Mouse (Mus musculus): ENCODE results near the gene Steap4. TPM values are rescaled to one million over a fixed set of nuclear protein-coding genes. Genes with fewer than 3 reads are reported as not detected.
"Not testable (repeated sequence)": the region's sequence is repeated elsewhere in the genome, so short reads cannot be mapped to it uniquely, and the experiment has no call there.

Gene Steap4
- total RNA-seq, 4 experiments from 2014 or later = 11.6 to 59.3 (median 16.9) TPM

DNA sequence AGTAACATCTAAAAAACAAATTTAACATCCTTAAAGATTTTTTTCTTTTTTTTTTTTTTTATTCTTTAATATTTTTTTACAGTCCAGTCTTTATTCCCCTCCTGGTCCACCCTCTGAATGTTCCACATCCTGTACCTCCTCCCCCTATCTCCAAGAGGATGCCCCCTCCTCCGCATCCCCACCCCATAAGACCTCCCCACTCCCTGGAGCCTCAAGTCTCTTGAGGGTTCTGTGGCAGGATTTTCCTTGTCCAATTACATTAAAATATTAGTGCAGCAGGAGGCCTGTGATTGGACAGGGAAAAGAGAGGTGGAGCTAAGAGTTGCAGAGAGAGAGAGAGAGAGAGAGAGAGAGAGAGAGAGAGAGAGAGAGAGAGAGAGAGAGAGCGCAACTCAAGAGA lies 31.4 kb downstream of the Steap4 start:
- not testable (repeated sequence) for DNase-seq

DNA sequence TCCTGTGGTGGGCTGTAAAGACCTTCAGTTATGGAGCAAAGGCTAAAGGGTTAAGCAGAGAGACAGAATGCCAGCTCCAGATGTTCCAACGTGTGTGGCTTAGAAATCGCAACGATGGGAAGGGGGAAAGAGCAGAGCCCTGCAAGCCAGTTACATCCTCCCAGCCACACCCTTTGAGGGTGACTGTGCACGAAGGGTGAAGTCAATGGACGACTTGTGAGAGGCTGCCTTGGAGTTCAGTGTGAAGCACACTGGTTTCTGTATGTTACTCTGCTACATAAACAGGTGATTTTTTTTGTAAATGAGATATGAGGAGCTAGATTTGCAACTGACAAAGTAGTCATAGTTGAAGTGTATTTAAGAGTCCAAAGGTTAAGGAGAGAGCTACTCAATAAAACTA lies 33.5 kb downstream of the Steap4 start:
- DNase-seq = no peak

DNA sequence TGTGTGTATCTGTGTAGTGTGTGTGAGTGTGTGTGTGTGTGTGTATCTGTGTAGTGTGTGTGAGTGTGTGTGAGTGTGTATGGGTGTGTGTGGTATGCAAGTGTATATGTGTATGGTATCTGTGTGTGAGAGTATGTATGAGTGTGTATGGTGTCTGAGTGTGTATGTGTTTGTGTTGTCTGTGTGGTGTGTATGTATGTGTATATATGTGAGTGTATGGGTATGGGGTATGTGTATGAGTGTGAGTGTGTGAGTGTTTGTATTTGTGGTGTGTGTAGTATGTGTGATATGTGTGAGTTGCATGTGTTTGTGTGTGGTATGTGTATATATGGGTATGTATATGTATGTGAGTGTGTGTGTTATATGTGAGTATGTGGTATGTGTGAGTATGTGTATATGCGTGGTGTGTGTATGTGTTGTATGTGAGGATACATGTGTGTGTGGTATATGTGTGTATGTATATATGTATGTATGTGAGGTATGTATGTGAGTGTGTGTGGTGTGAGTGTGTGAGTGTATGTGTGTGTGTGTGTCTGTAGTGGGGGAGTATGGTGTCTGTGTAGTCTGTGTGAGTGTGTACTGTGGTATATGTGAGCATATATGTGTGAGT lies 35.1 kb downstream of the Steap4 start:
- DNase-seq = no peak

DNA sequence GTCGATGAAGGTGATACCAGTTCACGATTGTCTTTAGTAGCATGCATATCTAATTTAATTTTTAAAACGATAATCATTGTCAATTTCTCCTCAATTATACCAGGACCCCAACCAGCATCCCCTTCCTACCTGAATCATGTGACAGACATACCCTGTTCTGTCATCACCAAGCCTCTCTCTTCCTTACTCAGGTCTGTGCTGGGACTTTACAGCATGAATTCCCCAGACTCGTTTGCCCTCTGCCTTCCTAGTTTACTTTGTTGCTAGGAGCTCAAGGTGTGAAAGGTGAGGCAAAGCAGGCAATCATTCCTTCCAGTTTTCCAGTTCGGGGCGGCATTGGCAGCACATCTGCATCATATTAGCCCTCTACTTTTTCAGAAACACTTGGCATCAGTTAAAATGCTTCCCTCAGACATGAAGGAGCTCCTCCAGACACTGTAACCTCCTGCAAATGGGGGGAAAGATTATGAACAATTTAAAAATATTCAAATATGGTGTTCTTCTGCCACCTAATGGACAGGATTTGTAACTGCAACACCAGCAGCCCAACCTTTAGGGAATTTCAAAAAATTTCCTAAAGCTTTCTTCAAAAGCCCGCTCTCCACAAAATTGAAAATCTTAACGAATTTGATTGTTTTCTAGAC lies 36.3 kb downstream of the Steap4 start:
- DNase-seq = no peak

DNA sequence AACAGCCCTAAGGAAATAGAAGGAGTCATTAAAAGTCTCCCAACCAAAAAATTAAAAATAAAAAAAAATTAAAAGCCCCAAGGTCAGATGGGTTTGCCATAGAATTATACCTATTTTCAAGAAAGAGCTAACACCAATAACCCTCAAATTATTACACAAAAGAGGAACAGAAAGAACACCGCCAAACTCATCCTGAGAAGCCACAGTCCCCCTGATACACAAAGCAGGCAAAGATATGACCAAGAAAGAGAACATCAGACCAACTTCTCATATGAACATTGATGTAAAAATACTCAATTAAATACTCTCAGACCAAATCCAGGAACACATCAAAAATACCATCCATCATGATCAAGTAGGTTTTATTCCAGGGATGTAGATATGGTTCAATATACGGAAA lies 36.8 kb downstream of the Steap4 start:
- no peak for DNase-seq

DNA sequence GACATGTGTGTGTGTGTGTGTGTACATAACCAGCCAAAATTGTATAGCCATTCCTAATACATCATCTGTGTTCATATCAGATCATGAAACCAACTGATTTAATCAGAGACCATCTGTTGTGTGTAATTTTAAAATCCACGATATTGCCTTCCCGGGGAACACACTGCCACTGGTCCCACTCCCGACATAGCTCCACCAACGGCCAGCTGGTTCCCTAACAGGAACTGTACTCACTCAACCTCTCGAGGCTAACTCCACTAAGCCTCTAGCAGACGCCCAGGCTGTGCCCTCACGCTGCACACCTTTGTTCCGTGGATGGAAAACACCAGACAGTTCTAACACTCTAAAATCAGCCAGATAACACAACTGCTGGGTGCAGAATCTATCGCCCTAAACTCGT lies 40.2 kb downstream of the Steap4 start:
- DNase-seq = no peak

DNA sequence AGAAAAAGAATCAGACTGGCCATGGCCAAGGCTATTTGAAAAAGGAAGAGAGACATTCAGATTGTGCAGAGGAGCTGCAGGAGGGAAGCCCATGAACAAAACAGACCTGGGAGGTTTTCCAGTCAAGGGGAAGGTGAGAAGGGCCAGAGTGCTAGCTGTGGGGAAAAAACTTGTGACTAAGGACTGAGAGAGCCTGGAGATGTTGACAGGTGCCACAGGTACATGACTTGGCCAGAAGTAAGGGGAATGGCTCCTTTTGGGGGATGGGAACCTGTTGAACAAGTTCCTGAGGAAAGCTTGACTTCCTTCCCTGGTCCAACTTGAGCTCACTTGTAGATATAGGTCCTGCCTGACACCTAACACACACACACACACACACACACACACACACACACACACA lies 42.6 kb downstream of the Steap4 start:
- no peak for DNase-seq

DNA sequence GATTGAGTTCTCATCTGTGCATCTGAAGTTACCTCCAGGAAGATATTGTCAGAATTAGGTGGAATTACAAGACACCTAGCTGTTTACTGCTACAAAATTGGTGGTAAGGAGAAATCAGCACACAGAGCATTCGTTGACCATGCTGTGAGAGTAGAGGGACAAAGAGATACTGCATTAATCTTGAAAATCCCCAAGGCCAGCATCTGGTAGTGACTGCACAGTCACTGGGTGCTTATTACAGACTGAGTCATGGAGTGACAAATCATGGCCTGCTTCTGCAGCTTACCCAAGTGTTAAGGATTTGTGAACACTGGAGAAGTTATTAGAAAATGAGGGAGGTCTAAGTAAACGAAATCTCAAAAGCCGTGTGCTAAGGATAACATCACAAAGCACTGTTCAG lies 53.0 kb downstream of the Steap4 start:
- DNase-seq = peak; percentile 8

Other genes starting within 250 kb of the Steap4 start
- gene Sri, start 85.6 kb downstream of the Steap4 start, total RNA-seq (2022) = 100 to 1,000 TPM in 3 of 4 experiments, 10 to 100 TPM in 1; 97.0 to 122 (median 111) TPM